ENCODE assay signal across 8 mouse cellular contexts in genomic region chr6:7983646-7983979, GRCm38 (mm10).
A peak's percentile ranks its signal among the peaks of the same experiment; 100 is the strongest.
DNase-seq lines count a peak whose midpoint lies in the region; ATAC-seq and TF ChIP-seq lines count a peak whose summit lies in the region.

No protein-coding gene starts in this region.

- peak overlapping the region; percentile 42 for H3K4me2 ChIP-seq in lung, postnatal 0 days (replicated peaks; ENCODE audit: low read depth, low read length)

- WGBS in heart, adult 2 months, result 36% methylated on average over 7 of the region's 7 CpGs
- 31% methylated on average over 7 of the region's 7 CpGs for WGBS in lung, postnatal 0 days

- no peaks in the 10 kb centered on the region for H3K9me3 ChIP-seq in lung, postnatal 0 days (ENCODE audit: low read length)

- peak; percentile 66 for DNase-seq in urinary bladder, postnatal 14 days (ENCODE audit: low spot score)
- no peak for DNase-seq in urinary bladder, adult 2 months (ENCODE audit: low spot score)
- DNase-seq in cerebellum, adult 9-11 months, result peak; percentile 19
- DNase-seq in heart, adult 2 months, result peak; percentile 44 to 67
- DNase-seq in kidney, adult 8-10 months, result peak; percentile 19 to 38
- DNase-seq in lung, postnatal 0 days (ENCODE audit: low spot score), result peak; percentile 39
- DNase-seq in skeletal muscle tissue, adult 2 months (ENCODE audit: low read depth, low spot score), result peak; percentile 22
- DNase-seq in frontal cortex, postnatal 25 days (ENCODE audit: low spot score in 2 of 2), result no peak

- TF ChIP-seq POLR2A in heart, adult 2 months (IDR thresholded peaks at IDR 0.05; ENCODE audit: insufficient read depth, low read depth, low read length), result no peak

- TF ChIP-seq EP300 in heart, adult 2 months (IDR thresholded peaks at IDR 0.05; ENCODE audit: insufficient read depth, low read depth, low read length), result no peak
- no peak for TF ChIP-seq EP300 in lung, postnatal 0 days (IDR thresholded peaks at IDR 0.05)

- intact Hi-C loops in heart, adult 2 months (cut with DNase I), result loop anchor here (5.0 kb wide), 1 partner anchor 136 kb away; no protein-coding TSS in a partner anchor

- H3K4me3 ChIP-seq in heart, adult 2 months, result no peak overlapping the region
- peak overlapping the region; percentile 25 for H3K4me3 ChIP-seq in lung, postnatal 0 days (ENCODE audit: low read depth, low read length)

- ATAC-seq in lung, postnatal 0 days, result no peak

- no peaks in the 10 kb centered on the region for H3K4me1 ChIP-seq in heart, adult 2 months (ENCODE audit: control insufficient read depth, insufficient read depth, low read length)
- H3K4me1 ChIP-seq in lung, postnatal 0 days (ENCODE audit: insufficient read depth, low read depth, low read length), result no peaks in the 10 kb centered on the region

- no peaks in the 10 kb centered on the region for H3K36me3 ChIP-seq in heart, adult 2 months (ENCODE audit: control insufficient read depth, insufficient read depth, low read length)
- H3K36me3 ChIP-seq in lung, postnatal 0 days (ENCODE audit: insufficient read depth, low read length), result no peaks in the 10 kb centered on the region

- H3K79me2 ChIP-seq in heart, adult 2 months (replicated peaks; ENCODE audit: control insufficient read depth, insufficient read depth, low read length), result no peaks in the 10 kb centered on the region

- no peak overlapping the region for H3K27ac ChIP-seq in heart, adult 2 months
- H3K27ac ChIP-seq in lung, postnatal 0 days (ENCODE audit: low read length), result no peak overlapping the region

- H3K9ac ChIP-seq in heart, adult 2 months (ENCODE audit: low read depth, low read length), result no peak overlapping the region
- H3K9ac ChIP-seq in lung, postnatal 0 days (replicated peaks; ENCODE audit: low read depth), result no peak overlapping the region

- peak; percentile 82 for TF ChIP-seq CTCF in heart, adult 2 months (IDR thresholded peaks at IDR 0.05)
- TF ChIP-seq CTCF in lung, postnatal 0 days (IDR thresholded peaks at IDR 0.05), result peak; percentile 73

- H3K27me3 ChIP-seq in heart, adult 2 months (ENCODE audit: control insufficient read depth, insufficient read depth, low read length), result no peaks in the 10 kb centered on the region
- H3K27me3 ChIP-seq in lung, postnatal 0 days (replicated peaks; ENCODE audit: insufficient read depth, low read length), result no peaks in the 10 kb centered on the region

Comparison
In these comparisons a context has a peak if more than half of its experiments do, and no peak if none do; other contexts are left out.
1. DNase-seq: peak in urinary bladder, postnatal 14 days (single experiment), cerebellum, adult 9-11 months (single experiment), heart, adult 2 months (2 of 2), kidney, adult 8-10 months (2 of 2), lung, postnatal 0 days (single experiment) and skeletal muscle tissue, adult 2 months (single experiment); none in urinary bladder, adult 2 months (single experiment) and frontal cortex, postnatal 25 days (0 of 2).